Mouse (Mus musculus): ENCODE data around the gene 4931406P16Rik. TPM values are rescaled to one million over a fixed set of nuclear protein-coding genes. Genes with fewer than 3 reads are reported as not detected.

4931406P16Rik gene
- polyA plus RNA-seq, 1 experiment: 28.7 TPM

GRCm38 (mm10) chr7:34321119-34321518, 7.8 kb upstream of the 4931406P16Rik start:
- no peak for TF ChIP-seq GATA1 (IDR thresholded peaks at IDR 0.05; ENCODE audit: low read length)

- TF ChIP-seq GATA1 (IDR thresholded peaks at IDR 0.05; ENCODE audit: low read length): no peak
Observed at GRCm38 (mm10) chr7:34319957-34320356, 6.6 kb upstream of the 4931406P16Rik start.

GRCm38 (mm10) chr7:34319123-34319522, 5.8 kb upstream of the 4931406P16Rik start:
- TF ChIP-seq GATA1 (IDR thresholded peaks at IDR 0.05; ENCODE audit: low read length): no peak

GRCm38 (mm10) chr7:34317901-34318476, 4.6 kb upstream of the 4931406P16Rik start:
- no peak for TF ChIP-seq GATA1 (IDR thresholded peaks at IDR 0.05; ENCODE audit: low read length)

GRCm38 (mm10) chr7:34312786-34313442, 437 bp downstream of the 4931406P16Rik start:
- no peak for TF ChIP-seq GATA1 (IDR thresholded peaks at IDR 0.05; ENCODE audit: low read length)

- TF ChIP-seq GATA1 (IDR thresholded peaks at IDR 0.05; ENCODE audit: low read length): no peak
Observed at GRCm38 (mm10) chr7:34309186-34309764, 4.1 kb downstream of the 4931406P16Rik start.

GRCm38 (mm10) chr7:34308586-34308985, 4.8 kb downstream of the 4931406P16Rik start:
- no peak for TF ChIP-seq GATA1 (IDR thresholded peaks at IDR 0.05; ENCODE audit: low read length)

- no peak for TF ChIP-seq GATA1 (IDR thresholded peaks at IDR 0.05; ENCODE audit: low read length)
Observed at GRCm38 (mm10) chr7:34305454-34305853, 7.9 kb downstream of the 4931406P16Rik start.

- TF ChIP-seq GATA1 (IDR thresholded peaks at IDR 0.05; ENCODE audit: low read length): no peak
Observed at GRCm38 (mm10) chr7:34302651-34303050, 10.7 kb downstream of the 4931406P16Rik start.

- TF ChIP-seq GATA1 (IDR thresholded peaks at IDR 0.05; ENCODE audit: low read length): no peak
Observed at GRCm38 (mm10) chr7:34301952-34302351, 11.4 kb downstream of the 4931406P16Rik start.

- TF ChIP-seq GATA1 (IDR thresholded peaks at IDR 0.05; ENCODE audit: low read length): no peak
Observed at GRCm38 (mm10) chr7:34298818-34299217, 14.5 kb downstream of the 4931406P16Rik start.

GRCm38 (mm10) chr7:34296124-34296523, 17.2 kb downstream of the 4931406P16Rik start:
- TF ChIP-seq GATA1 (IDR thresholded peaks at IDR 0.05; ENCODE audit: low read length): no peak

GRCm38 (mm10) chr7:34292633-34293032, 20.7 kb downstream of the 4931406P16Rik start:
- no peak for TF ChIP-seq GATA1 (IDR thresholded peaks at IDR 0.05; ENCODE audit: low read length)

GRCm38 (mm10) chr7:34291265-34291664, 22.1 kb downstream of the 4931406P16Rik start:
- no peak for TF ChIP-seq GATA1 (IDR thresholded peaks at IDR 0.05; ENCODE audit: low read length)

GRCm38 (mm10) chr7:34290450-34291151, 22.8 kb downstream of the 4931406P16Rik start:
- TF ChIP-seq GATA1 (IDR thresholded peaks at IDR 0.05; ENCODE audit: low read length): no peak

GRCm38 (mm10) chr7:34277656-34278055, 35.7 kb downstream of the 4931406P16Rik start:
- no peak for TF ChIP-seq GATA1 (IDR thresholded peaks at IDR 0.05; ENCODE audit: low read length)

All from G1E-ER4 (cell line).